Mouse (Mus musculus) frontal cortex, adult 2 months (tissue): ENCODE results near the gene Rcc1l. TPM values are rescaled to one million over a fixed set of nuclear protein-coding genes. Genes with fewer than 3 reads are reported as not detected.

Experiments used
- DNase-seq, 2 experiments: peaks; one replicate each; pipeline ENCODE4 v3.0.0; 2022; ENCODE audit warnings: low spot score in 1 of 2; ENCODE audit errors: extremely low spot score in 1 of 2
- polyA plus RNA-seq: library from polyadenylated mRNA; depleted of rRNA; stranded (reverse); fragments of >200 nt; gene quantifications from 2 replicates; pipeline ENCODE4 v1.2.3, GENCODE M21; 2012; rRNA removed

Rcc1l gene
- polyA plus RNA-seq = 17.1 and 17.8 TPM in 2 replicates

DNA sequence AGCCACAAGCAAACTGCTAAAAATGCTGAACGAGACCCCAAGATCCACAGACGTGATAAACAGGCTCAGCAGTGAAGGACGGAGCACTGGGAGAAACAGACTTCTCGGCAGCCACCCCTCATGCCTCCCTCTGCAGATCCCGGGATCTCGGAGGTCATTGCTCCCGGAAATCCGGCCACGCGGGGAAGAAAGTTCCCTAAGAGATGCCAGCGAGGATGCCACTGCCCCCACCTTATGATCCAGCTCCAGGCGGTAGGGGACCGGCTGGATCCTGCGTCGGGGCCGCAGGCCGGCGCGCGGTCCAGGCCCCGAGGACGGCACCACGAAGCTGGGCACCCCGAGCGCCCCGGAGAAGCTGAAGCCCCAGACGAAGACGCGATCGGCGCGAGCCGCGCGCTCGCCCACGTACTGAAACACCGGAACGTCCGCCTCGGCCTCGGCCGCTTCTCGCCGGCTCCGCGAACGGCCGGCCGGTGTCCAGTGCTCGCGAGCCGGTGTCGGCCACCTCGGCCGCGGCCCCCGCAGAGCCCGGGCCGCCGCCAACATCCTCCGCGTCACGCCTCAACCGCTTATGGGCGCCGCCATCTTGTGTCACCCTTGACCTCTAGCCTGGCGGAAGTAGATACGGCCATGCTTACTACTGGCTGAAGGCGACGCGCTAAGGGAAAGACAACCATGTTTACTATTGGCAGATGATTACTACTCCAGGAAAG is at the start of gene Rcc1l:
Gene Rcc1l, minus strand, starts transcription at position 606 of the 713 bp plus-strand sequence.
- DNase-seq = peak; percentile 81 to 90

DNA sequence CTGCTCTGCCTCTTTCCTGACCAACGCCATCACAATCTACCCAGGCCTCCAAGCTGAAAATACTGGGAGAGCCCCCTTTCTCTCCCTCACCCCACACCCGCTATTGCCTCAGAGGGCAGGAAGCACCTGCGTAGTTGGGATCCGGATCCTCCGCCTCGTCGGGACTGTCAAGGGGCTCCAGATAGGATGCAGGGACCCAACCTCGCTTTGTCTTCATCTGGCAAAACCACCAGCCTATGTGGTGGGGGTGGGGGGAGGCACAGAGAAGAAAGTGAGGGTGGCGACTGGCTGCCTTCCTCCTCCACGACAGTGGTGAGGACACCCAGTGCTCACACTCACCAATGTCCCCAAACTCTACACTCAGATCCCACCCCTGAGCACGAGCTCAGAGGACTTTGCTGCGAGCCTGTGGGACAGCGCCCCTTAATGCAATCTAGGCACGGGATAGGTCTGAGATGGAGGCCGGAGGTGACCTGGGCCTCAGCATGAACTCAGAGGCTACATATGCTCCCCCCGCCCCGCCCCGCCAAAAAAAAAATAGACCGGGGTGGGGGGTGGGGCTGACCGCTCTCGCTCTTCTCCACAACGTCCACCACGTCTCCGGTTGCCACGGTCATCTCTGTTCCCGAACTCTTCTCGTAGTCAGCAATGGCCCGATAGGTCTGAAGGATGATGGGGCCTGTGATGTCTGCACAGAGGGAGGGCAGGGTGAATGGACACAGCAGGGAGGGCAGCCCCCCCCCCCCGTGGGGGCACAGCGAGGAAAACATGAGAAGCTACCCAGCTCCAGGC is 48.7 kb upstream of the Rcc1l start:
- DNase-seq = no peak

GRCm38 (mm10) chr5:134221708-134222150 is 45.2 kb upstream of the Rcc1l start:
- no peak for DNase-seq

- DNase-seq = no peak
Observed at GRCm38 (mm10) chr5:134221278-134221677, 44.7 kb upstream of the Rcc1l start.

GRCm38 (mm10) chr5:134217900-134218299 is 41.3 kb upstream of the Rcc1l start:
- DNase-seq = no peak

- no peak for DNase-seq
Observed at GRCm38 (mm10) chr5:134214021-134214806, 37.6 kb upstream of the Rcc1l start.

DNA sequence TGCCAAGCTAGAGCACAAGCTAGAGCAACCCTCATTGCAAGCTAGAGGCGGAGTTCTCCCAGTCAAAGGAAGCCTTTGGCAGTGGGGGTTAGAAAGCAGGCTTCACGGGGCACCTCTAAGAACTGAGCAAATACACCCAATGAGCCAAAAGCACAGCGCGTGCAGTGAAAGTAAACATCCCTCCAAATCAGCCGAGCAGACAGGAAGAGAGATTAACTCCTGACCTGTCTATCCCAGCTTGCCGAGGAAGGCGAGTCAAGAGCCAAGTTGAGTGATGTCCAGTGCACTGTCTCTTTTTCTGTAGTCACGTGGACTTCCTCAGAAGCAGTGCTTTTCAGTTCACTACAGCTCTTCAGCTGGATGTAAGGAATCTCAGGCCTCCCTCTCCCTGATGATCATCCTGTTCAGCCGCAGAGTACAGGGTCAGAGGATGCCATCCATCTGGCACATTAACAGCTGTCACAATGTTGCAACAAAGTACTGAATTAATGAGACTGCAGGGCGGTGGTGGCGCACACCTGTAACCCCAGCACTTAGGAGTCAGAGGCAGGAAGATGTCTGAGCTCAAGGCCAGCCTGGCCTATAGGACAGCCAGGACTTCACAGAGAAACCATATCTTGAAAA is 33.5 kb upstream of the Rcc1l start:
- DNase-seq = no peak

DNA sequence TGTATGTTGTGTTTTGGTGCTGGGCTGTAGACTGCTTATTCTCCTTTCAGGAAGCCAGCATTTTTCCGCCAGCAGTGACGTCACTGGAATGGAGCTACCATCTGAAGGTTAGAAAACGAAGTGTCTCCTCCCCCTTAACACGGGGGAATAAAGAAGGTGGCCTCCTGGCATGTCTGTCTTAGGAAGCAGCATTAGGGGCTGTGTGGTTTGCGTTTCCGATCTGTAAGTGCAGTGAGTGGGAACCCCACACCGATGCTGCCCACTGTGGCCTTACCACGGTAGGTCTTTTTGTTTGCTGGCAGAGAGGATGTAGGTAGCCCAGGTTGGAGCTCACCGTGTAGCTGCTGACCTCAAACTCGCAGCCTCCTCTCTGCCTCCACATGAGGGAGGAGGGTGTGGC is 30.1 kb upstream of the Rcc1l start:
- no peak for DNase-seq

DNA sequence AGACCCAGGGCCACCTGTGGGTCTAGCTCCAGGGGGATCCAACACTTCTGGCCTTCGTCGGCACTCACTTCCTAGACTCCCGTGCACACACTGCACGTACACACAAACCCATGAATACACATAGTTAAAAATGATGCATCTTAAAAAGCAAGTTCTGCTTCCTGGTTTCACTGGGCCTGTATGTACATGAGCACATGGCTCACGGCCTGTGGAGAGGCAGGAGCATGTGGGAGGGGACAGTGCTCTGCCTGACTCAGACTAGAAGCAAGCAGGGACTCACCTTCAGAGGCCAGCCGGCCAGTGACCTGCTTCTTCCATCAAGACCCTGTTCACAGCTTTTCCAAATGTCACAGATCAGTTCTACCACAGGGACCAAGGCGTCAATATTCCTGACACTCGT is 17.1 kb upstream of the Rcc1l start:
- no peak for DNase-seq

DNA sequence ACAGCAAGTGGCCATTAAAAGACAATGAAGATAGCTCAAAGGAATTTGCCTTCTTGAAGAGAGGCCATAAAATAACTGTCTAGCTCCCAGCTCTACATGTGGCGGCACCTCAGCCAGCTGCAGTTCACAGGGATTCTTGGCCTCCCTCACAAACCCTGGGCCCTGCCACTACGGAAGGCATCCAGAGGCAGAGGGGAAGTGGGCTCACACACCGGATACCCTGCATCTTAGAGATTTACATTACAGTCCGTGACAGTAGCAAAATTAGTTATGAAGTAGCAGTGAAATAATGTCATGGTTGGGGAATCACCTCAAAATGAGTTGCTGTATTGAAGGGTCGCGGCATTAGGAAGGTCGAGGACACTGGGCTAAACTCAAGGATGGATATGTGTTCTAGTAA is 12.0 kb upstream of the Rcc1l start:
- no peak for DNase-seq

DNA sequence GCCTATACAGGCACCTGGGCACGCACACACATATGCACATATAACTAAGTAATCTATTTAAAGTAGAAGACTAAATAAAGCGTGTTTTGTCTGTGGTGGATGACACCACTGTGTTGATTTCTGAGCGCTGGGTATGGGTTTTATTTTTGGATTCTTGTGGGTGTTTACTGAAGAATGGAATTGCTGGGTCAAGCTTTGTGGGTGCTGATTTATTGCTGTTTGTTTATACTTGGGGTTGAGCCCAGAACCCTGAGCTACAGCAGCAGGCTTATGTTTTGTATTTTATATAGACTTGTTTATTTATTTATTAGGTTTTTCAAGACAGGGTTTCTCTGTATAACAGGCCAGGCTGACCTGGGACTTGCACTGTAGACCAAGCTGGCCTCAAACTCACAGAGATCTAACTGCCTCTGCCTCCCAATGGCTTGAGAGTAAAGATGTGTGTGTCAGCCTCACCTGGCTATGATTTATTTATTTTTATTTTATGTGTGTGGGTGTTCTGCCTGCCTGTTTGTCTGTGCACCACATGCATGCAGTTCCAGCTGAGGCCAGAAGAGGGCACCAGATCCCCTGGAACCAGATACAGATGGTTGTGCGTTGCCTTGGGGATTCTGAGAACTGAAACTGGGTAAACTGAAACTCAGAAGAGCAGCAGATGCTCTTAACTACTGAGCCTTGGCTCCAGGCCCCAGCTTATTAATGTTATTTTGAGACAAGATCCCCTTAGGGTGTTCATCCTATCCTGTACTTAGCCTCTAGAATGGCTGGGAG is 10.6 kb upstream of the Rcc1l start:
- peak in 1 of 2 experiments; percentile 60 for DNase-seq

GRCm38 (mm10) chr5:134186059-134186458 is 9.5 kb upstream of the Rcc1l start:
- DNase-seq = no peak

DNA sequence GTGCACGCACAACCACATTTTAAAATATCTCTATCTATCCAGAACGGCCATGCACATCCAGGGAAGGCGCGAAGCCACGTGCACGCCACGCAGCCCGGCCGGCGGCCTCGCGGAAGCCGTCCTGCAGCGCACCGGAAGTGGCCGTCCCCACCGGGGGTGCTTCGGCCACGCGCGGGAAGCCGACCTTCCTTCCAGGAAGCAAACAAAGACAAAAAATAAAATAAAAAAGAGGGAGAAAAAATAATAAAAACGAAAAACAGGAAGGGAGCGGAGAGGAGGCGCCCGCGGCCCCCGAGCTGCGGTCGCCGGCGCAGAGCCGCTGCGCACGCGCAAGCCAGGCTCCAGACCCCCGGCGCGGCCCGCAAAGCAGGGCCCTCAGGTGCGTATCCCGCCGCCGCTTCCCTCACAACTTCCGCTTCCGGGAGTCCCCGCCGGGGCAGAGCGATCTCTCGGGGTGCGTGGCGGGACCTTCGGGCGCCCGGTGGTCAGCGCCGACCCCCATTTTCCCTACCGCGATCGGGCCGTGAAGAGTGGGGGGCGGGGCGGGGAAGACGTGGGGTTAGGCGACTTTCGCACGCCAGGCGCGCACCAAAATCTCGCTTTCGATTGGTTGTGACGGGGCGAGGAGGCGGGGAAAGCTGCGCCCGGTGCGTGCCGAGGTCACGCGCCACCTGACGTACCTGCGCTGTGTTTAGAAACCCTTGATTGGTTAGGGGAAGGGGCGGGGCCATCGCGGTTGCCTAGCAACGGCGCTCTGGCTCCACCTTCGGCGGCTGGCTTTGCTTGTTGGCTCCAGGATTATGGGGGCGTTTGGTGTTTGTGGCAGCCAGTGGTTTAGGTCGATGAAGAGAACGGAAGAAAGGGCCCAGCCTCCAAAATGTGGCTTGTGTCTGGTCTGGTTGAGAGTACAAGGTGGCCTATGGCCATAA is 7.6 kb upstream of the Rcc1l start, which contains the start of gene Gtf2ird2:
Gene Gtf2ird2, plus strand, starts transcription at position 140 of the 929 bp plus-strand sequence.
- DNase-seq = peak; percentile 98 to 99

- DNase-seq = no peak
Observed at GRCm38 (mm10) chr5:134183162-134183561, 6.6 kb upstream of the Rcc1l start.

GRCm38 (mm10) chr5:134182735-134183134 is 6.2 kb upstream of the Rcc1l start:
- no peak for DNase-seq

- DNase-seq = no peak
Observed at GRCm38 (mm10) chr5:134182172-134182571, 5.6 kb upstream of the Rcc1l start.

DNA sequence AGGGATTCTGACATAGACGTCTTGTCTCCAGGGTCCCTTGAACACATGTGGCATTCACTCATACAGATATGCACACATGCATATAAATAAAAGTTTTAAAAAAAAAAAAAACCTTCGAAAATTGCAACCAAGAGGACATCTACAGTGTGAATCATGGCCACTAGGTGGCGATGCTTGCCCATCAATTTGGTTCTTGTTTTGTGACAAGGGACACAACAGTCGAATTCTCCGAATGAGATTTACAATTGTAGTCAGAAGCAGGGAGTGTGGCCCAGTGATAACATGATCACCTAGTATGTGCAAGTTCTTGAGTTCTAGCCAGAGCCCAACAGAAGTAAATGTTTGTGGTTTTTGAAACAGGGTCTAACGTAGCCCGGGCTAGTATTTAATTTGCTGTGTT is 3.3 kb upstream of the Rcc1l start:
- peak; percentile 64 to 94 for DNase-seq

GRCm38 (mm10) chr5:134178536-134178935 is 2.0 kb upstream of the Rcc1l start:
- DNase-seq = no peak

- no peak for DNase-seq
Observed at GRCm38 (mm10) chr5:134175696-134176095, 878 bp downstream of the Rcc1l start.
